10 mouse cellular contexts compared by ENCODE assay signal in genomic region chr6:115991108-115991880, GRCm38 (mm10). TPM values are rescaled to one million over a fixed set of nuclear protein-coding genes. Genes with fewer than 3 reads are reported as not detected.
A peak's percentile ranks its signal among the peaks of the same experiment; 100 is the strongest.
DNase-seq lines count a peak whose midpoint lies in the region; ATAC-seq and TF ChIP-seq lines count a peak whose summit lies in the region.
"Had no signal": no experiment of that assay in that cellular context is flagged by ENCODE, and none has a peak within 500 bp of the region (broad histone marks: within the 10 kb centered on the region; RNA-seq: fewer than 3 reads in every experiment).

No protein-coding gene starts in this region.

- H3K27ac ChIP-seq in heart, embryonic 14.5 days (replicated peaks in 1 of 2; ENCODE audit: control insufficient read depth in 1 of 2, insufficient read depth in 1 of 2, low read depth in 2 of 2, low read length in 2 of 2), result peak overlapping the region; percentile 38 to 46
- no peak overlapping the region for H3K27ac ChIP-seq in liver, embryonic 16.5 days (ENCODE audit: low read length)
- peak overlapping the region; percentile 72 for H3K27ac ChIP-seq in stomach, embryonic 15.5 days

- CTCF ChIA-PET in Patski (lab: Charles Lee), result no interaction called here

- in situ Hi-C loops in Patski (cut with MboI; ENCODE audit: low pct_unique_long_range_greater_than_20kb), result no loop called here

- POLR2A ChIA-PET in Patski (lab: Charles Lee), result no interaction called here

- ATAC-seq in Patski, result peak; percentile 25
- no peak for ATAC-seq in heart, embryonic 14.5 days (ENCODE audit: insufficient number of reproducible peaks, insufficient read depth, low FRiP score, low read depth)
- ATAC-seq in liver, embryonic 16.5 days (ENCODE audit: low read depth), result no peak
- no peak for ATAC-seq in stomach, embryonic 15.5 days (ENCODE audit: insufficient read depth, low FRiP score, low read depth)
- no peak for ATAC-seq in megakaryocyte-erythroid progenitor cell, adult 5-6 weeks (replicated peaks; ENCODE audit: low FRiP score, low TSS enrichment, poor library complexity, severe bottlenecking)

- WGBS in heart, embryonic 14.5 days, result 33% methylated on average over 13 of the region's 13 CpGs
- WGBS in liver, embryonic 16.5 days (ENCODE audit: insufficient replicate concordance), result 26% methylated on average over 13 of the region's 13 CpGs
- WGBS in stomach, embryonic 15.5 days, result 41% methylated on average over 13 of the region's 13 CpGs

- no peak for TF ChIP-seq CTCF in Patski (IDR thresholded peaks at IDR 0.05)

- H3K4me3 ChIP-seq in heart, embryonic 14.5 days (ENCODE audit: control insufficient read depth in 1 of 2, insufficient read depth in 1 of 2, low read depth in 1 of 2, low read length in 2 of 2), result peak overlapping the region; percentile 47 to 58
- H3K4me3 ChIP-seq in liver, embryonic 16.5 days (ENCODE audit: low read depth, low read length), result peak overlapping the region; percentile 28
- H3K4me3 ChIP-seq in stomach, embryonic 15.5 days (replicated peaks), result peak overlapping the region; percentile 72

- H3K27me3 ChIP-seq in Patski, result no peaks in the 10 kb centered on the region
- peaks cover 25% of the 10 kb centered on the region for H3K27me3 ChIP-seq in heart, embryonic 14.5 days (ENCODE audit: control insufficient read depth, insufficient read depth, low read length)
- peaks cover 51% of the 10 kb centered on the region for H3K27me3 ChIP-seq in liver, embryonic 16.5 days (ENCODE audit: control insufficient read depth, insufficient read depth, low read depth, low read length)
- H3K27me3 ChIP-seq in stomach, embryonic 15.5 days (replicated peaks), result peaks cover 18% of the 10 kb centered on the region

- peaks cover 11 to 20% of the 10 kb centered on the region in 2 experiments; a peak in 3 of 4 replicates for H3K4me1 ChIP-seq in heart, embryonic 14.5 days (ENCODE audit: control insufficient read depth in 2 of 2, insufficient read depth in 2 of 2, low read length in 2 of 2)
- H3K4me1 ChIP-seq in liver, embryonic 16.5 days (ENCODE audit: control insufficient read depth, low read depth, low read length), result peaks cover 14% of the 10 kb centered on the region
- peaks cover 64% of the 10 kb centered on the region for H3K4me1 ChIP-seq in stomach, embryonic 15.5 days

- H3K9me3 ChIP-seq in heart, embryonic 14.5 days (ENCODE audit: control insufficient read depth, low read length), result peaks cover 14% of the 10 kb centered on the region
- H3K9me3 ChIP-seq in liver, embryonic 16.5 days (replicated peaks; ENCODE audit: control insufficient read depth, low read length), result no peaks in the 10 kb centered on the region
- H3K9me3 ChIP-seq in stomach, embryonic 15.5 days, result no peaks in the 10 kb centered on the region

- peak; percentile 62 to 70 for DNase-seq in heart, adult 18-20 months
- DNase-seq in heart, adult 9 months (ENCODE audit: low spot score in 2 of 2), result no peak
- DNase-seq in Patski (ENCODE audit: low read depth, low spot score), result peak; percentile 78
- DNase-seq in spleen, adult 18-20 months, result no peak

- H3K36me3 ChIP-seq in heart, embryonic 14.5 days (ENCODE audit: control insufficient read depth, insufficient read depth, low read length), result no peaks in the 10 kb centered on the region
- H3K36me3 ChIP-seq in liver, embryonic 16.5 days (ENCODE audit: control insufficient read depth, insufficient read depth), result no peaks in the 10 kb centered on the region
- 0 out of 2 replicates have a peak, but pooled peaks cover 3% of the 10 kb centered on the region for H3K36me3 ChIP-seq in stomach, embryonic 15.5 days

- H3K4me2 ChIP-seq in heart, embryonic 14.5 days (ENCODE audit: low read length), result peak overlapping the region; percentile 76
- no peak overlapping the region for H3K4me2 ChIP-seq in liver, embryonic 16.5 days (ENCODE audit: low read depth, low read length)
- H3K4me2 ChIP-seq in stomach, embryonic 15.5 days, result peak overlapping the region; percentile 94

- peak overlapping the region; percentile 80 for H3K9ac ChIP-seq in heart, embryonic 14.5 days (ENCODE audit: low read length)
- no peak overlapping the region for H3K9ac ChIP-seq in liver, embryonic 16.5 days (ENCODE audit: low read depth, low read length)
- H3K9ac ChIP-seq in stomach, embryonic 15.5 days, result 0 out of 2 replicates have a peak overlapping the region, but pooled peaks have one; percentile 26

RNA-seq across cellular contexts. Expression of gene Plxnd1, which starts 3.5 kb away (rescaled TPM):
- 10 to 100 TPM; 54.6 to 68.7 TPM for total RNA-seq in heart, adult 18-20 months (2021)
- polyA plus RNA-seq in Patski (2021), result 79.9 TPM
- polyA plus RNA-seq in heart, embryonic 14.5 days (2014; fragmentation: Nextera tagmentation; extraction: Ambion mirVana), result 58.8 and 68.9 TPM in 2 replicates
- polyA plus RNA-seq in liver, embryonic 16.5 days (2015; fragmentation: Nextera tagmentation; extraction: Ambion mirVana), result 7.3 and 9.7 TPM in 2 replicates
- 31.3 and 37.7 TPM in 2 replicates for polyA plus RNA-seq in stomach, embryonic 15.5 days (2015; fragmentation: Nextera tagmentation; extraction: Ambion mirVana)
- 0.72 and 1.6 TPM in 2 replicates for total RNA-seq in megakaryocyte-erythroid progenitor cell, adult 5-6 weeks (2014; fragmentation: Nextera tagmentation)
- 0.11 and 1.4 TPM in 2 replicates for total RNA-seq in megakaryocyte-erythroid progenitor cell, adult 5-6 weeks (2017)

RNA-seq across cellular contexts. Expression of gene H1foo, which starts 46.6 kb away (rescaled TPM):
- total RNA-seq in heart, adult 18-20 months (2021), result not detected
- polyA plus RNA-seq in Patski (2021), result not detected
- polyA plus RNA-seq in heart, embryonic 14.5 days (2014; fragmentation: Nextera tagmentation; extraction: Ambion mirVana), result not detected in 2 replicates
- polyA plus RNA-seq in liver, embryonic 16.5 days (2015; fragmentation: Nextera tagmentation; extraction: Ambion mirVana), result not detected in 2 replicates
- polyA plus RNA-seq in stomach, embryonic 15.5 days (2015; fragmentation: Nextera tagmentation; extraction: Ambion mirVana), result not detected in 2 replicates
- not detected in 2 replicates for total RNA-seq in megakaryocyte-erythroid progenitor cell, adult 5-6 weeks (2014; fragmentation: Nextera tagmentation)
- total RNA-seq in megakaryocyte-erythroid progenitor cell, adult 5-6 weeks (2017), result not detected in 2 replicates
- total RNA-seq: ES-E14; hematopoietic stem cell, adult 5-6 weeks had no signal

RNA-seq across cellular contexts. Expression of gene Rho, which starts 59.7 kb away (rescaled TPM):
- total RNA-seq in heart, adult 18-20 months (2021), result not detected
- polyA plus RNA-seq in Patski (2021), result 0.12 TPM
- 0.07 TPM in 1 of 2 replicates, not detected in the other for polyA plus RNA-seq in heart, embryonic 14.5 days (2014; fragmentation: Nextera tagmentation; extraction: Ambion mirVana)
- not detected in 2 replicates for polyA plus RNA-seq in liver, embryonic 16.5 days (2015; fragmentation: Nextera tagmentation; extraction: Ambion mirVana)
- 0.15 and 0.31 TPM in 2 replicates for polyA plus RNA-seq in stomach, embryonic 15.5 days (2015; fragmentation: Nextera tagmentation; extraction: Ambion mirVana)
- total RNA-seq in megakaryocyte-erythroid progenitor cell, adult 5-6 weeks (2014; fragmentation: Nextera tagmentation), result not detected in 2 replicates
- not detected in 2 replicates for total RNA-seq in megakaryocyte-erythroid progenitor cell, adult 5-6 weeks (2017)

Comparison
In these comparisons a context has a peak if more than half of its experiments do, and no peak if none do; other contexts are left out.
1. DNase-seq: peak in heart, adult 18-20 months (2 of 2) and Patski (single experiment); none in heart, adult 9 months (0 of 2) and spleen, adult 18-20 months (0 of 2).
2. Peak in every context shown above with its lines, with median percentiles within 50 percentile points of each other: H3K4me3 ChIP-seq.